Mouse (Mus musculus) CH12.LX (cell line): ENCODE measurements at regions not wholly inside any gene's neighbourhood (a gene's known extent, or its start where the extent isn't known, plus 50 kb on each side); places are given as distances from the start of the nearest gene placed in this dataset.

Source experiments
- DNase-seq: peaks from one replicate; pipeline ENCODE4 v3.0.0-alpha.2; 2013; ENCODE audit errors: extremely low read depth
- H3K27ac ChIP-seq: 2 replicates; pipeline ENCODE4 v1.5.1; 2012; ENCODE audit warnings: low read depth, mild to moderate bottlenecking, control low read depth, moderate library complexity; ENCODE audit not compliant: insufficient read depth
- H3K27me3 ChIP-seq: replicated peaks from 2 replicates; pipeline ENCODE3; 2012; ENCODE audit warnings: inconsistent platforms
- H3K36me3 ChIP-seq, 2 experiments: replicated peaks in 1 of 2; 2 replicates each; pipeline versions ENCODE3 to v1.6.1; 2012; ENCODE audit warnings: inconsistent platforms in 1 of 2, low read length in 1 of 2, mild to moderate bottlenecking in 1 of 2, mixed read lengths in 1 of 2, moderate library complexity in 1 of 2; ENCODE audit not compliant: control insufficient read depth in 1 of 2, insufficient read depth in 1 of 2
- H3K4me1 ChIP-seq, 2 experiments: 2 replicates each; pipeline ENCODE4 v1.6.1; 2012; ENCODE audit warnings: inconsistent platforms in 1 of 2, moderate library complexity in 1 of 2; ENCODE audit not compliant: insufficient read depth in 2 of 2, control insufficient read depth in 1 of 2
- H3K4me2 ChIP-seq: 2 replicates; pipeline ENCODE4 v1.6.1; 2012; ENCODE audit warnings: low read depth, mild to moderate bottlenecking, control low read depth; ENCODE audit not compliant: poor library complexity, insufficient read depth, severe bottlenecking
- H3K4me3 ChIP-seq, 3 experiments: fragments of 150-350 bp in 1 of 3; sonication (generic) in 1 of 3; replicated peaks in 1 of 3; 2 replicates each; pipeline versions ENCODE3 to v1.5.1; 2011 to 2012; ENCODE audit warnings: low read depth in 2 of 3, low read length in 2 of 3, mild to moderate bottlenecking in 2 of 3, moderate library complexity in 2 of 3, control low read depth in 1 of 3, improper control_type of control experiment in 1 of 3, inconsistent platforms in 1 of 3, mixed read lengths in 1 of 3; ENCODE audit not compliant: poor library complexity in 1 of 3
- H3K79me2 ChIP-seq: replicated peaks from 2 replicates; pipeline ENCODE4 v1.6.1; 2012; ENCODE audit warnings: mild to moderate bottlenecking, moderate library complexity; ENCODE audit not compliant: control insufficient read depth, poor library complexity, insufficient read depth, severe bottlenecking; ENCODE audit errors: extremely low read depth
- H3K9ac ChIP-seq: 2 replicates; pipeline ENCODE4 v1.6.1; 2012; ENCODE audit warnings: low read depth, mild to moderate bottlenecking, control low read depth, moderate library complexity; ENCODE audit not compliant: insufficient read depth
- H3K9me3 ChIP-seq: replicated peaks from 2 replicates; pipeline ENCODE3; 2012; ENCODE audit warnings: low read length, inconsistent platforms, mixed read lengths
- CHD1 ChIP-seq: IDR thresholded peaks from 2 replicates; pipeline ENCODE4 v1.6.1; 2012; ENCODE audit warnings: low read depth, low read length, improper control_type of control experiment, inconsistent platforms
- CHD2 ChIP-seq: IDR thresholded peaks from 2 replicates; pipeline ENCODE4 v1.6.1; 2011; ENCODE audit warnings: low read length, improper control_type of control experiment
- EP300 ChIP-seq: IDR thresholded peaks from 2 replicates; pipeline ENCODE4 v1.6.1; 2011; ENCODE audit warnings: low read length, improper control_type of control experiment
- GABPA ChIP-seq: IDR thresholded peaks from 2 replicates; pipeline ENCODE4 v1.6.1; 2012; ENCODE audit warnings: low read depth, low read length, improper control_type of control experiment, inconsistent platforms; ENCODE audit not compliant: insufficient replicate concordance
- RAD21 ChIP-seq: IDR thresholded peaks from 2 replicates; pipeline ENCODE4 v1.6.1; 2011; ENCODE audit warnings: low read depth, mild to moderate bottlenecking, low read length, improper control_type of control experiment, moderate library complexity
- SMC3 ChIP-seq: IDR thresholded peaks from 2 replicates; pipeline ENCODE4 v1.6.1; 2011; ENCODE audit warnings: low read depth, low read length, improper control_type of control experiment
- TBP ChIP-seq: conservative IDR thresholded peaks from 2 replicates; pipeline ENCODE4 v1.6.1; 2011; ENCODE audit warnings: low read depth, low read length, improper control_type of control experiment
- UBTF ChIP-seq: IDR thresholded peaks from 2 replicates; pipeline ENCODE4 v1.6.1; 2012; ENCODE audit warnings: low read depth, mild to moderate bottlenecking, inconsistent platforms, low read length, improper control_type of control experiment, moderate library complexity
- USF2 ChIP-seq: conservative IDR thresholded peaks from 2 replicates; pipeline ENCODE4 v1.6.1; 2011; ENCODE audit warnings: low read depth, low read length, improper control_type of control experiment
- ZKSCAN1 ChIP-seq: IDR thresholded peaks from 2 replicates; pipeline ENCODE4 v1.6.1; 2012; ENCODE audit warnings: low read depth, inconsistent platforms, low read length, improper control_type of control experiment, borderline replicate concordance
- dilution Hi-C: fragments of 300-500 bp; cut with MboI; formaldehyde crosslinking; loops from 2 replicates; pipeline ENCODE4 v1.14.3; 2020; ENCODE audit warnings: low sequenced_read_pairs; ENCODE audit not compliant: extremely low pct_unique_long_range_greater_than_20kb, extremely low pct_ligation_motif_present
- in situ Hi-C: fragments of 300-500 bp; cut with MboI; formaldehyde crosslinking; loops from 3 replicates; pipeline ENCODE4 v1.14.3; 2019; ENCODE audit warnings: low sequenced_read_pairs, low pct_ligation_motif_present, low pct_unique_long_range_greater_than_20kb, mixed read lengths

DNA sequence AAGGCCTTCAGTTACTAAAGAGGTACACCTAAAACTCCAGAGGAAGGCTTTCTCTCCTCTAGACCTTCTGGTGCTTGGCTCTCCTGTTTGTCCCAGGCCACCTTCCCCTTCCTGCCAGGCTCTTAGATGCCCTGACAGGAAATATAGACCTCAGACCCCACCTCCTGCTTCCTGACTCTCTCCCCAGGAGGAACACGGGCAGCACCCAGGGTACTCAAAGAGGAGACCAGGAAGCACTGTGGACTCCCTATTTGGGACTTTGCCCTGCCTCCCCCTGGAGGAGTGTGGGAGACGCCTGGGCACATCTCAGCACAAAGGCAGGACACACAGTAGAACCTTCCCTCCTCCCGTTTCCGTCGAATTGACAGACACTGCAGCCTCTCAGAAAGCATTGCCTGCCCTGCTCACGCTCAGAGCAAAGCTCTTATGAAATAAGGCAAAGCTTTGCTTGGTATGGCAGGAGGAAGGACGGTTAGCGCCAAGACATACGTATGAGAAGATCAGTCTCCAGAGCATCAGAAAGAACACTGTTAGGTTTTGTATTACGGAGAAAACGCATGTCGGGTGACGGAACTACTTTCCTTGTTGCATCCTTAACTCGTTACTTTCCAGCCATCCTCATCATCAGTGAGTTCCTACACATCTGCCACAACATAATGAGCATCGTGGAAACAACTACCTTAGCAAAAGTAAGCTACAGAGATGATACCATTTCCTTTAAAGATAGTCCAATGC is 54.3 kb upstream of the Serbp1 start:
- Histone ChIP-seq H3K27me3 (no peaks in the 10 kb centered on the region), H3K4me1 (peaks cover 0 to 11% of the 10 kb centered on the region in 2 experiments; a peak in 2 of 4 replicates), H3K4me2 (no peak overlapping the region), H3K4me3 (no peak overlapping the region), H3K79me2 (no peaks in the 10 kb centered on the region), H3K9ac (no peak overlapping the region), H3K9me3 (no peaks in the 10 kb centered on the region), H3K36me3 (no peaks in the 10 kb centered on the region), H3K27ac (no peak overlapping the region)
- TF ChIP-seq UBTF (no peak), ZKSCAN1 (no peak), EP300 (no peak), CHD1 (no peak), TBP (no peak)
- in situ Hi-C loops (no loop called here), dilution Hi-C loops (no loop called here)
- no peak for DNase-seq

DNA sequence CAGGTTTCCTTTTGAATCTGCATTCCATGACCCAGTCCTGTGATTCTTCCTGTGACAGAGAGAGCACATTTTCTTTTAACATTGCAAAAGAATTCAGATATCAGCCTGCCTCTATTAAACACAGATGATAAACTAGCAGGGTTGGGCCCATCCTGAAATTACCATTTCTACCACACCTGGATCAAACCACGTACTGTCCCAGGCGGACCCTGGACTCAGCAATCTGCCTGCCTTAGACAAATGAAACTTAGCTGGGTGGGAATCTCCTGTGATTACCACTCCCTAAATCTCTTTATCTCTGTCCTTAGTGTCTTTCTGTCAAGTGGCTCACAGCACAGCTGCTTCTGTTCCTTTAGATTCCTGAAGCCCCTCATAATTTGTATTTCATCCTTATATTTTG is 55.5 kb upstream of the Serbp1 start:
- TF ChIP-seq CHD2 (no peak), RAD21 (no peak), CHD1 (no peak), USF2 (no peak)
- Histone ChIP-seq H3K79me2 (no peaks in the 10 kb centered on the region), H3K27ac (no peak overlapping the region), H3K9me3 (no peaks in the 10 kb centered on the region), H3K27me3 (no peaks in the 10 kb centered on the region), H3K9ac (no peak overlapping the region), H3K4me3 (no peak overlapping the region), H3K36me3 (no peaks in the 10 kb centered on the region), H3K4me1 (peaks cover 0 to 17% of the 10 kb centered on the region in 2 experiments; a peak in 2 of 4 replicates), H3K4me2 (no peak overlapping the region)
- in situ Hi-C loops (no loop called here), dilution Hi-C loops (no loop called here)
- DNase-seq: no peak

DNA sequence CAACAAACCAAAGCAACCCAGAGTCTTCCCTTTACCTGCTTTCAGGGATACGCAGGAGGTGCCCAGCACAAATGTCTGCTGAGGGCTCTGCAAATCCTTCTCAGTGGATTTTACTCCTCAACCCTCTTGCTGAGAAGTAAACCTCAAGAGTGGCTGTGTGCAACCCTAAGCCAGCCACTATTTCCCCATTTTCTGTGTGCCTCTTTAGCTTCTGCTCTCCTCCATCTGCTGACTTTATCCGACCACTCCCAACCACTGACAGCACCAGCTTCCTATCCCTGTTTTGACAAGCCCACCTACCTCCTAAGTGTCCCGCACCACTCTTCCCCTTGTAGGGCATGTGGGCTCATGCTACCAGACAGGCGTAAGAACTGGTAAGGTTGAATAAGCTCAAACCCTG is 56.5 kb upstream of the Serbp1 start:
- in situ Hi-C loops (no loop called here), dilution Hi-C loops (no loop called here)
- Histone ChIP-seq H3K27ac (no peak overlapping the region), H3K9ac (no peak overlapping the region), H3K4me3 (no peak overlapping the region), H3K4me2 (no peak overlapping the region), H3K36me3 (no peaks in the 10 kb centered on the region), H3K27me3 (no peaks in the 10 kb centered on the region), H3K79me2 (no peaks in the 10 kb centered on the region), H3K4me1 (peaks cover 0 to 17% of the 10 kb centered on the region in 2 experiments; a peak in 2 of 4 replicates), H3K9me3 (no peaks in the 10 kb centered on the region)
- no peak for DNase-seq
- TF ChIP-seq SMC3 (no peak), GABPA (no peak)
